ENCODE assay signal across 7 mouse cellular contexts in the genomic region with DNA sequence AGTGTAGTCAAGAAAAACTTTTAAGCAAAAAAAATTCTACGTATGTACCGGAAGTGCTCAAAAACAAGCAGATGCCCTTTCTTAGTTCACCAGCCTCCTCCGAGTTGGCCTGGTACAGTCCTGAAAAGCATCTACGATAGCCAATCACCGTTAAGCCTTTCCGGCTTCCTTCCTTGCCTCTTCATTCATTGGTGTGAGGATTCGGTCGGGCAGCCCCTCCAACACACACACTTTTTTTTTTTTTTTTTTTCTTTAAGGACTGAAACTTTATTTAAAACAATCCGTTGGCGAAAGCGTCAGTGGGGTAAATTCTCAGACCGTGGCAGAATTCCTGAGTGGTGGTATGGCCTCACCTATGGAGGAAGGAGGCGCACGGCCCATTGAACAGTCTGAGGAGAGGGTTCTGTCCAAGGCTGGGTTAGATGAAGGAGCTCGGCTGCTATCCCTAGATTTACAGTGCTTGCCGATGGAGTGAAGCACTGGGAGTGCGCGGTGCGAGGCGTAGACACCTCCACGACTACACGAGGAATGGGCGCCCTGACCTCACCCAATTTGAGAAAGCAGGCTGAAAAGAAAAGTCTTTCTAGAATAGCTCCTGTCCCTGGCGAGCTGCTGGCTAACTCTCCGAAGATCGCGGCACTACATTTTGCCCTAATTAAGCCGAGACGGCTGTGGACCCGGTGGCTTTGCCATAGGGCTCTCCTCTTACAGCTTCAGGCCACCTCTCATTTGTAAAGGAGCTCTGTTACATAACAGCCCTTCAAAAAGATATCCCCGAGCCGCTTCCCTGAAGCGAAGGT. TPM values are rescaled to one million over a fixed set of nuclear protein-coding genes. Genes with fewer than 3 reads are reported as not detected.
DNase-seq lines count a peak whose midpoint lies in the region; ATAC-seq lines count a peak whose summit lies in the region.

No protein-coding gene starts in this region.

- under 1% methylated on average over 33 of the region's 33 CpGs for WGBS in intestine, embryonic 14.5 days

- intact Hi-C loops in left cerebral cortex, postnatal 10 days (cut with DNase I) = no loop called here

- DNase-seq in ZHBTc4 (ENCODE audit: low read depth, low spot score) = peak; percentile 97
- DNase-seq in cerebellum, postnatal 25 days = peak; percentile 82 to 86
- peak; percentile 39 to 83 for DNase-seq in gastrocnemius, adult 8-10 months (ENCODE audit: low spot score in 2 of 2)
- peak; percentile 88 for DNase-seq in intestine, embryonic 14.5 days (ENCODE audit: low spot score)
- DNase-seq in left cerebral cortex, postnatal 10 days (ENCODE audit: extremely low spot score in 1 of 2, low spot score in 2 of 2) = peak; percentile 87 to 93
- DNase-seq in right cerebral cortex, postnatal 36 days (ENCODE audit: low spot score in 2 of 2) = peak; percentile 86 to 93

- H3K4me1 ChIP-seq in intestine, embryonic 14.5 days (replicated peaks; ENCODE audit: control insufficient read depth, insufficient read depth, low read length) = peaks cover 8% of the 10 kb centered on the region
- H3K4me1 ChIP-seq in megakaryocyte, embryonic 14.5 days = peaks cover 36% of the 10 kb centered on the region

- peaks cover 7% of the 10 kb centered on the region for H3K36me3 ChIP-seq in intestine, embryonic 14.5 days (ENCODE audit: control insufficient read depth, insufficient read depth, low read length)
- H3K36me3 ChIP-seq in megakaryocyte, embryonic 14.5 days (replicated peaks; ENCODE audit: low read length) = peaks cover 10% of the 10 kb centered on the region

- H3K27ac ChIP-seq in intestine, embryonic 14.5 days (ENCODE audit: low read depth) = peak overlapping the region; percentile 90

- no peaks in the 10 kb centered on the region for H3K9me3 ChIP-seq in intestine, embryonic 14.5 days (ENCODE audit: control insufficient read depth, low read length)
- H3K9me3 ChIP-seq in megakaryocyte, embryonic 14.5 days = no peaks in the 10 kb centered on the region

- H3K4me2 ChIP-seq in intestine, embryonic 14.5 days (ENCODE audit: low read length) = peak overlapping the region; percentile 58

- no peaks in the 10 kb centered on the region for H3K27me3 ChIP-seq in intestine, embryonic 14.5 days (replicated peaks; ENCODE audit: control insufficient read depth, insufficient read depth, low read length)
- no peaks in the 10 kb centered on the region for H3K27me3 ChIP-seq in megakaryocyte, embryonic 14.5 days (replicated peaks)

- peak; percentile 96 for ATAC-seq in intestine, embryonic 14.5 days (replicated peaks; ENCODE audit: low FRiP score, low TSS enrichment, low read depth)

- H3K9ac ChIP-seq in intestine, embryonic 14.5 days (ENCODE audit: low read length) = peak overlapping the region; percentile 69

- peak overlapping the region; percentile 88 for H3K4me3 ChIP-seq in intestine, embryonic 14.5 days (ENCODE audit: low read depth, low read length)
- H3K4me3 ChIP-seq in megakaryocyte, embryonic 14.5 days (replicated peaks) = peak overlapping the region; percentile 97

RNA-seq across cellular contexts. Expression of a gene that starts 0.8 kb away (rescaled TPM):
- 100 to 1,000 TPM in 1 of 4 experiments, 10 to 100 TPM in 3; 78.4 to 100 (median 81.7) TPM for total RNA-seq in gastrocnemius, adult 8-10 months (2022)
- polyA plus RNA-seq in intestine, embryonic 14.5 days (2014; fragmentation: Nextera tagmentation; extraction: Ambion mirVana) = 30.0 and 30.7 TPM in 2 replicates
- total RNA-seq in left cerebral cortex, postnatal 10 days (2021) = 10 to 100 TPM; 37.0 to 38.4 TPM
- 14.8 and 20.0 TPM in 2 replicates for polyA plus RNA-seq in megakaryocyte, embryonic 14.5 days (2012; ENCODE audit: insufficient read depth, low replicate concordance)

RNA-seq across cellular contexts. Expression of a gene that starts 11.4 kb away (rescaled TPM):
- total RNA-seq in gastrocnemius, adult 8-10 months (2022) = 1 to 10 TPM; 3.7 to 4.3 (median 4.1) TPM
- 25.7 and 29.0 TPM in 2 replicates for polyA plus RNA-seq in intestine, embryonic 14.5 days (2014; fragmentation: Nextera tagmentation; extraction: Ambion mirVana)
- total RNA-seq in left cerebral cortex, postnatal 10 days (2021) = 1 to 10 TPM; 8.0 to 8.3 TPM
- 0.70 TPM in 1 of 2 replicates, not detected in the other for polyA plus RNA-seq in megakaryocyte, embryonic 14.5 days (2012; ENCODE audit: insufficient read depth, low replicate concordance)

RNA-seq across cellular contexts. Expression of a gene that starts 18.1 kb away (rescaled TPM):
- under 1 TPM in 3 of 4 experiments, not detected in 1; 0.34 to 0.54 (median 0.54) TPM for total RNA-seq in gastrocnemius, adult 8-10 months (2022)
- 6.9 and 8.8 TPM in 2 replicates for polyA plus RNA-seq in intestine, embryonic 14.5 days (2014; fragmentation: Nextera tagmentation; extraction: Ambion mirVana)
- 10 to 100 TPM; 21.9 to 23.2 TPM for total RNA-seq in left cerebral cortex, postnatal 10 days (2021)
- 2.6 and 2.9 TPM in 2 replicates for polyA plus RNA-seq in megakaryocyte, embryonic 14.5 days (2012; ENCODE audit: insufficient read depth, low replicate concordance)

RNA-seq across cellular contexts. Expression of a gene that starts 27.7 kb away (rescaled TPM):
- under 1 TPM in 1 of 4 experiments, not detected in 3; 0.60 TPM for total RNA-seq in gastrocnemius, adult 8-10 months (2022)
- 4.6 and 5.3 TPM in 2 replicates for polyA plus RNA-seq in intestine, embryonic 14.5 days (2014; fragmentation: Nextera tagmentation; extraction: Ambion mirVana)
- 1 to 10 TPM; 3.0 to 3.6 TPM for total RNA-seq in left cerebral cortex, postnatal 10 days (2021)
- polyA plus RNA-seq in megakaryocyte, embryonic 14.5 days (2012; ENCODE audit: insufficient read depth, low replicate concordance) = 3.0 TPM in 1 of 2 replicates, not detected in the other

RNA-seq across cellular contexts. Expression of a gene that starts 36.8 kb away (rescaled TPM):
- 10 to 100 TPM; 41.0 to 55.7 (median 49.0) TPM for total RNA-seq in gastrocnemius, adult 8-10 months (2022)
- 131 and 134 TPM in 2 replicates for polyA plus RNA-seq in intestine, embryonic 14.5 days (2014; fragmentation: Nextera tagmentation; extraction: Ambion mirVana)
- total RNA-seq in left cerebral cortex, postnatal 10 days (2021) = 100 to 1,000 TPM; 183 to 192 TPM
- 2.4 TPM in 1 of 2 replicates, not detected in the other for polyA plus RNA-seq in megakaryocyte, embryonic 14.5 days (2012; ENCODE audit: insufficient read depth, low replicate concordance)

Comparison
In these comparisons a context has a peak if more than half of its experiments do, and no peak if none do; other contexts are left out.
1. Peak in every context shown above with its lines: DNase-seq, ATAC-seq, H3K4me3 ChIP-seq and H3K27ac ChIP-seq.
2. RNA of a gene that starts 18.1 kb away (total RNA-seq): 21.9 to 23.2 TPM in left cerebral cortex, postnatal 10 days; 0.34 to 0.54 TPM in gastrocnemius, adult 8-10 months; every median in the first group is over 10 times any median in the second.